Mouse (Mus musculus) spleen, adult 18-20 months (tissue): ENCODE results near the gene Afdn.
"Not testable (repeated sequence)": the region's sequence is repeated elsewhere in the genome, so short reads cannot be mapped to it uniquely, and the experiment has no call there.

ENCODE experiments used
- DNase-seq, 2 experiments: peaks; one replicate each; pipeline ENCODE4 v3.0.0; 2022; ENCODE audit warnings: mixed read lengths in 2 of 2

Afdn gene

DNA sequence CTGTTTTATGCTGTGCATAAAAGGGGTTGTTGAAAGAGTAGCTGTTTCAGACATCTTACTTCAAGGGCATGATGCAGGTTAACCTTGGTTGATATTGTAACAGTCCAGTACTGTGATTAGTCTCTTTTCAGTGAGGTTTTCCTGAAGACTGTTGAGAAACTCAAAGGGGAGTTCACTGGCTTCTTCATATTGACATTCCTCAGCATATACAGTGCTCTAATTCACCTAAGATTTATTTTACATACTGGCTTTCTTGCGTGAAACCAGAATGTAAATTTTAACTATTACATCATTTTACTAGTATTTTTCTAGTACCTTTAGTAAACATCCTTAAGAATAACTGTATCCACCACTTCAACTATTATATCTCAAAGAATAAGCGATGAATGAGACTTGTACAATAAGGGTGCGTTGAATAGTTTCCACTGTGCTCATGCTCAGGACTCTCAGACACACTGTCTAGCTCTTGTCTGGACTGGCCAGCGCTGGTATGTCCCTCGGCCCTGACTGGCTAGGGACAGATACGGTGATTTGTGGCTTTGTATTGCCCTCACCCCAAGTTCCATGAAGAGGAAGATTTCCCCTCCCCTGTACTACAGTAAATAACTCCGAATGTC lies 129.6 kb downstream of the Afdn start:
- no peak for DNase-seq

DNA sequence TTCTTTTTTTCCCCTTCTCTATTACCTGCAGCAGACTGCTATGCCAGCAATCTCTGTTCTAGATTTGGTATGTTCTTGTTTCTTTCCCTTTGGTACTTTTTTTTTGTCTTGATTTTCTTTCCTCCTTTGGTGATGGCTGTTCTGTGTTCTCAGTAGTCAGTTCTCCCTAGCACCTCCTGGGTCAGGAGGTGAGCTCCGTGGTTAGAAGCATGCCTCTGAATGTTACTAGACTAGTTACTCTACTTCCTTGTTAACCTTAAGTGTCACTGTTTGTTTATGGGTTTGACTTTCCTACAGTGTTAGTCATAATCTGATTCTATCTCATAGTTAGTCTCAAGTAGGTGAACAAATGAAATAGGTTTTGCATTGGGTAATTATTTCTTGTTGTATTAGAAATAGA lies 130.6 kb downstream of the Afdn start:
- DNase-seq = no peak

DNA sequence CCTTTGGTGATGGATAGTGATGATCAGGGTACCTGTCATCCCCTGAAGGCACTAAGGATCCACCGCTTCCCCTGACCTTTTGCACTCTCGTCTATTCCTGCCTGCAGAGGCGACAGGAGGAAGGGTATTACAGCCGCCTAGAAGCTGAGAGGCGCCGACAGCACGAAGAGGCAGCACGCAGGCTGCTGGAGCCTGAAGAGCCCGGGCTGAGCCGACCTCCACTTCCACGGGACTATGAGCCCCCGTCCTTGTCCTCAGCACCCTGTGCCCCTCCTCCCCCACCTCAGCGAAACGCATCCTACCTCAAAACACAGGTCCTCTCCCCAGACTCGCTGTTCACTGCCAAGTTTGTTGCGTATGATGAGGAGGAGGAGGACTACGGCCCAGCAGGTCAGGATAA lies 138.5 kb downstream of the Afdn start:
- no peak for DNase-seq

DNA sequence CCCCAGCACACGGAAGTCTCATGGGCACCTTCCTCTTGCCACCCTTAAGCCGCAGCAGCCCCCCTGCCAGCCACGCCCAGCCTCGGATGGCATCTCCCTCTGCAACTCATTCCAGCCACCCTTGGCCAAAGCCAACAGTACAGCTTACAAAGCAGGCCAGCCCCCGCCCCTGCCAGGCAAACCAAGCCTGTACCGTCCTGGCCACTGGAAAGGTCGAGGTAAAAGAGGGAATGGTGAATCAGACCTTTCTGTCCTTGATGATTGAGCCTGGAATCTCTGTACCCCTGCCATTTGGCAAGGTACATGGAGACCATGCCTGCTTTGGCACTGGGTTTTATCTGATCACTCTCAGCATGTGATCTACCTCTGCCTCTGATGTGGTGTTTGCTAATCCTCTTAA lies 138.9 kb downstream of the Afdn start:
- no peak for DNase-seq

DNA sequence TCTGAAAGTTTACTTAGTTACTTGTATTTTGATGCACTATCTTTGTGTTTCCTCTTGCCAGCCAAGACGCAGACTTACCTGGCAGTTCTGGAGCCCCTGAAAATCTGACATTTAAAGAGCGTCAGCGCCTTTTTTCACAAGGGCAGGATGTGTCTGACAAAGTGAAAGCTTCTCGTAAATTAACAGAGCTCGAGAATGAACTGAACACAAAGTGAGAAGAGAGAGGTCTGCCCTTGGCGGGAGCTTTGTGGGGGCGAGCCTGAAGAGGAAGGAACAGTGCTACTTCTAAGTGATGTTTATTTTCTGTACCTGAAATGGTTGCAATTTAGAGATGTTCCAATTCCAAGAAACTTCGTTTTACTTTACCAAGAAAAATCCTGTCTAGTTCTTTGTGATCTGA lies 143.5 kb downstream of the Afdn start:
- no peak for DNase-seq

DNA sequence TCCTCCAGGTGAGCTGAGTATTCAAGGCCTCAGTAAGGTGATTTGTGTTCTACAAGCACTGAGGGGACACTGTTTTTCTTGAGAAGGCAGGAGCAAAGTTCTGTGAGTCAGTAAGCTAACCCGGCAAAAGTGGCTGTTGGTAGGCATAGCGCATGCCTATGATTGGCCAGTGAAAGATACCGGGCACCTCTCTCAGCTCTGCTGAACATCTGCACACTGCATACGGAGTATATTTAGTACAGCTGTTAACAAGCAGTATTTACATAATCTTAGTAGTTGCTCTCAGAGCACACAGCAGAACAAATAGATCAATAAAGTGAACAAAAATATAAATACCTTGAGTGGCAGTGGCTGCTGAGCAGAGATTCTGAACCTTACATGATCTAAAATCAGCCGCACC lies 146.7 kb downstream of the Afdn start:
- no peak for DNase-seq

DNA sequence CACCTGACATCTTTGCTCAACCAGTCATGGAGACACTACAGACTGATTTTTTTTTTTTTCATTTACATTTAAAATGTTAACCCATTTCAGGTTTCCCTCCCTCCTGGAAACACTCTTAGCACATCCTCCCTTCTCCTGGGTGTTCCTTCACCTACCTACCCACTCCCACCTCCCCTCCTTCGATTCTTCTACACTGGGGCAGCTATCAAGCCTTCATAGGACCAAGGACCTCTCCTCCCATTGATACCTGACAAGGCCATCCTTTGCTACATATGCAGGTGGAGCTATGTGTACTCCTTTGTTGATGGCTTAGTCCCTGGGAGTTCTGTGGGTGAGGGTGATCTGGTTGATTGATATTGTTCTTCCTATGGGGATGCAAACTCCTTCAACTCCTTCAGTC lies 147.3 kb downstream of the Afdn start:
- no peak for DNase-seq

DNA sequence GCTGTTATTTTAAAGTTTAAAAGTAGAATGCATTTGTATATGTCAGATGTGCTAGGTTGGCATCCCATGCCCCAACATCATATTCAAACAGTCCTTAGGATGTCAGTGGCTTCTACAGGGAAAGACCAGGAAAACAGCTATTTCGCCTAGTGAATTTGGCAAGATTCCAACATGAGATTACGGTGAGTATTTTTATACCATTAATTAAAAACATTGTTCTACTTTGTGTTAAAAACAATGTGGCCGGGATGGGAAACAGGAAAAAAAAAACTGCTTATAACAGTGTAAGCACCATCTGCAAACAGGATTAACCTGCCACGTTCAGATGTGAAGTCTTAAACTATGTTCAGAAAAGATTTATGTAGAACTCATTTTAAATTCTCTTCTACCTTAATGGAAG lies 153.6 kb downstream of the Afdn start:
- DNase-seq = no peak

DNA sequence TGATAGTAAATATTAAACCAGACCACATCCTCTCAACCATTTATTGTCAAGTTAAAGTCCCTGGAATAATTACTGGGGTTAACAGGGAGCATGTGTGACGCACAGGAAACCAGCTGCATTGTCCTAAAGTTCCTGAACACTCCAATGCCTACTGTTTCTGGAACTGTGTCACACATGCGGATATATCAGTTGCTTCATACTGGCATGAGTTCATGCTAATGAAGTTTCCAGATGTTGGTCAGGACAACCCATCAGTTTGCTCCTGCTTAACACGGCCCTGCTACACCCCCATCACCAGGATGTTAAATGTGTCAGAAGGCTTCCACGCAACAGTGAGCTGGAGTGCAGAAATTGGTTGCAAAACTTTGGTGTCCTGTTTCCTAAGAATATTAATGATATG lies 154.2 kb downstream of the Afdn start:
- DNase-seq = no peak

DNA sequence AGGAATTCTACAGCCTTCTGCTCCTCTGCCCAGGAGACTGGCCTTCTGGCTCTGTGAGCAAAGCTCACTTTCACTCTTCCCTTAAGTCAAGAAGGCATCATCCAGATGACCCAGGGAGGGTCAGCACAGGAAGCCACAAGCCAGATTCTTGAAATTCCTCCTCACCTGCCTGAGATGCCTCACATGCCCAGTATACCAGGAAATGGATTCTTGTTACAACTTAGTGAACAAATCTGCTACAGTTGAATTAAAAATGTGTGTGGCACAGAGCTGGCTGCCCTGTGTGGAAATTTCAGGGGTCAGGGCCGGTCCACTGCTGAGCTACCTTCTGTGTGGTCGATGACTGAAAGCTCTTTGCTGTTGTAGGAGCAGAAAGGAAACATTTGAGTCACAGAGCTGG lies 160.4 kb downstream of the Afdn start:
- no peak for DNase-seq

DNA sequence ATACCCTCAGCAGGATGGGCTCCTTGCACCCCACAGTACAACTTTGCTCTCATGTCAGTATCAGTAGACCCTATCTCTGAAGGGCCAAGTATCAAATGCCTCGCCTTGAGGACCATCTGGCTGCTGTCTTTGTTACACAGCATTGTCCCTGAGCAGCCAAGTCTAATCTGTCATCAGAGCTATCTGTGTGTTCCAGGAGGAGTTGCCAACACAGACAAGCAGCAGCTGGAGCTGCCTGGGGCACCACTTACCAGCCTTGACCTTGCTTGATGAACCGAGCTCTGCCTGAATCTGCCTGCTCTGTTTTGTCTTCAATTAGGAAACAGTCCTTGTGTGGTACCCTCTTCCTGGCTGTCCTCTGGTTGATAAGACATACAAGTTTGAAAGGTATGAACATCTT lies 163.1 kb downstream of the Afdn start:
- no peak for DNase-seq

DNA sequence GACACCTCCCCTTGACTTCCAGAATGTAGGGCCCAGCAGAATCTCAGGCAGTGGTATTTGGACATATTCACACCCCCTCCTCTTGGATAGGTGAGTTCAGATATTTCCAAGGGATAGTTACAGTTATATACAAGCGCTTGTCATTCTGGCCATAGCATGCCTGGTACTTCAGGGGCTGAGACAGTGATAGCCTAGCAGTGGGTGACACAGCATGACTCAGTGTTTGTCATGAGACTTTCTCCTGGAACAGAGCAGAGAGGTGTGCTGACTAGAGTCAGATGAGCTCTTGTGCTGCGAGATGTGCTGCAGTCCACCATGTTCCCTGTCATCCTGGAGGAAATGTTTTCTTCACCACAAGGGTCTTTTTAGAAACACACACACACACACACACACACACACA lies 164.2 kb downstream of the Afdn start:
- no peak for DNase-seq

DNA sequence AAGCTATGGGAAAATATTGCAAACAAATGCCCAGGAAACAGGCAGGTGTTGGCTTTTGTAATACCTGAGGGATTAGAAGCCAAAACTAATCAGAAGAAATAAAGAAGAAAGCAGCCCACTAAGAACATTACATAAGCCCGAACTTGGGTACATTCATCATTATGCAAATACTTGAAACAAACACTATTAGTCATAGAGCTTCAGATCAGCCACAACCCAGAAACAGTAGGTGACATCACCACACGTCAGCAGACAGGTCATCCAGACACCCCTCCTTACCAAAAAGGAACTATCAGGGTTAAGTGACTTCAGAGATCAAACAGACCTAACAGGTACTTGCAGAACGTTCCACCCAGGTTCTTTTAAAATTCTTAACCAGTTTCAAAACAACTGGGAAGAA lies 165.6 kb downstream of the Afdn start:
- no peak for DNase-seq

DNA sequence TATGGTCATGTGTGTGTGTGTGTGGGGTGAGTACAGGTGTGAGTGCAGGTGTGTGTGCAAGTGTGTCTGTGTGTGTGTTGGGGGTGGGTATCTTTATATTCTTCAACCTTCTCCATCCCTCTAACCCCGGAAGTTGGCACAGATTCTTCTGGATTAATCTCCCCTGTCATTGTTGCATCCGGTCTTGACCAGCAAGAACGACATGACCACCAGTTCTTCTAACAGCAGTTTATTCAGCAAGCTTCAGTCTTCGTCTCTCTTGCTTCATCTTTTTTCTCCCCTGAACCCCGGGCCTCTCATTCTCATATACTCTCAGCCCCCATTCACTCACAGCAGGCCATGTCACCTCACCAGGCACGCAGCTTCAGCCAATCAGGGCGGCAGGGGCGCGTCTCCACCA lies 170.1 kb downstream of the Afdn start:
- no peak for DNase-seq

DNA sequence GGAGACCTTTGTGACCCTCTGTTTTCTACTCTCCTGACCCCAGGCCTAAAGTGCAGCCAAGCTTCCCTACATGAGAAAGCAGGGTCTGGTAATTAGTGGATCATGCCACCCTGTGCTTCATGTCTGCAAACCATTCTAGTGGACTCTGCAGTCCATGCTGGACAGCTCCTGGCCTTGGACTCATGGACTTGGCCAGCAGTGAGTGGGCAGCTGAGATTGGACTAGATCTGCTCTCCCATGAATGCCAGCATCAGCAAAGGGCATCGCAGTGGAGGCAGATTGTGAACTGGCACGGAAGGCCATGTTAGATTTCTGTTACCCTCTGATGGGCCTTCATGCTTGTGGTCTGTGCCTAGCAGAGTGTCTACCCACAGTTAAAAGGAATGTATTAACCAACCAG lies 175.0 kb downstream of the Afdn start:
- not testable (repeated sequence) for DNase-seq

DNA sequence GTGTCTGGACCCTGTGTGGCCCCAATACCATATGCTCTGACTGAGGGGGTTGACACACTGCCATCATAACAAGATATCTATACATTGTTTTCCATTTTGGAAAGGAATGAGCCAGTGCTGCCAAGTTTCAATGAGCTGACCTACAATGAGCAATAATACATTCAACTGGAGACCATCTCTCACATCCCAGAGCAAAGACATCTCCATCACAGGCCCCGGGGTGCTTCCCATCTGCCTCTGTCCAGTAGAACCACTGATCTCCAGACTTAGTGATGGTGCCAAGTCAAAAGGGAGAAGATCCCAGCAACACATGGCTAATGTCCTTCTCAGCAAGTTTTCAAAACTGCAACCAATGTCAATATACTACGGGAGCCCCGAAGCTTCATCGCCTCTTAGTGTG lies 177.4 kb downstream of the Afdn start:
- DNase-seq = no peak

DNA sequence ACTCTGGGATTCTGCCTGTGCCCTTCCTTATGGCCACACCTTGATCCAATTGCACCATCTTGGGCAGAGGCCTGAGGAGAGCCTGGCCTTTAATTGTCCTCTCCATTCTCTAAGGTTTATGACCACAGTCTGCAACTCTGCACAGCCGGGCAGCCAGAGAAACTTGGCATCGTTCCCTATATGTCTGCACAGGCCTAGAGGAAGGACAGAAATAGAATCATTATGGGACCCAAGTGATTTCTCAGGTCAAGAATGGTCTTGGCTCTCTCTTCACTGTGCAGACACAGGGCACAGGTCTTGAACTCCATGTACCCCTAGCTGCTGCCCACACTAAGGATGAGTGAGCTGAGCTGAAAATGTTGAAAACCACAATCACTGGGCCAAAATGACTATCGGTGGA lies 178.3 kb downstream of the Afdn start:
- no peak for DNase-seq

DNA sequence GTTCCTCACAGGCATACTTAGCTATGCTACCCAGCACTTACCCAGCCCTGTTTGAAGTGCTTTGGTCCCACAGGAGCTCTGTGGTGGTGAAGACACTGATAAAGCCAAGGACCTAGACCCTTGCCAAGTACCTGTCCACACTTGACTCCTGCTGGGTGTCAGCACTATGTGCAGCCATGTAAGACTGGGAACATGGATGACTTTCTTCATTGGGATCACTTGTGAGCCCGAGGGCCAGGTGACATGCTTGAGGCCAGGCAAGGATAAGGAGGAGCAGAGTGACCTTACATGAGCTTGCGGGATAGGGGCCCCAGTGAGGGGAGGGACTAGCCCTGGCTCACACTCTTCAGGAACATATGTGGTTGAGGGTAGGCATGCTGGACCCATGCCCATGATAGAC lies 178.9 kb downstream of the Afdn start:
- DNase-seq = not testable (repeated sequence)

DNA sequence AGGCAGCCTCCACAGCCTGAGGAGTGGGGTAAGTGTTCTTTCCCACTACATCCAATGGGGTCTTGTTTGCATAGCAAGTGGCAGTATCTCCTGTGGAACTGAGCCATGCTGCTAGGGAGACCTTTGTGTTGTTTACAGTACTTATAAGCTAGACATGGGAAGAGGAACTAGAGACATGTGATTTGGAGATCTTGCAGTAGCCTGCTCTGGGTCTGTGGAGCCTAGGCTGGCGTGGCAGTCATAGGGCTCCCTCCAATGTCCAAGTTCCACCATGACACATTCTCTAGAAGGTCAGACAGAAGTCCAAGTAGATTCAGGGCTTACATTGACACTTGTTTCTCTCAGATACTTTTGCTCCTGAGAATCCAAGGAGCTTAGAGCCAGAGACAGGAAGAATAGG lies 180.1 kb downstream of the Afdn start:
- no peak for DNase-seq

DNA sequence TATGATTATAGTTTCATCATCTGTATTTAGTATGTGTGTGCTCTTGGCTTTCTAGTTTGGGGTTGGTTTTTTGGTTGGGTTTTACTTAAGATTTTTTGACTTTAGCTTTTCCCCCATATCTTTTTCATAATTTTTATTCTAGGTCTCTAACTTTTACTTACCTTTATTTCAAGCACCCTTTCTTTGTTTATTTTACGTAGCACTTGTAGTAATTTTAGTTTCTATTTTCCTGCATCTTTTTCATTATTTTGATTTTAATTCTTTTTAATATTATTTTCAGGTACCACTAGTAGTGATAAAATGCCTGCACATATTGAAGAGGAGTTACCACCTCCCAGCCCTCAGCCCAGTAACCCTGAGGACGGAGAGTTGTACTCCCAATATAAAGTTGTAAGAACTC lies 187.7 kb downstream of the Afdn start, which contains the start of gene Gm7168:
Gene Gm7168, plus strand, starts transcription at position 301 of the 400 bp plus-strand sequence.
- not testable (repeated sequence) for DNase-seq

DNA sequence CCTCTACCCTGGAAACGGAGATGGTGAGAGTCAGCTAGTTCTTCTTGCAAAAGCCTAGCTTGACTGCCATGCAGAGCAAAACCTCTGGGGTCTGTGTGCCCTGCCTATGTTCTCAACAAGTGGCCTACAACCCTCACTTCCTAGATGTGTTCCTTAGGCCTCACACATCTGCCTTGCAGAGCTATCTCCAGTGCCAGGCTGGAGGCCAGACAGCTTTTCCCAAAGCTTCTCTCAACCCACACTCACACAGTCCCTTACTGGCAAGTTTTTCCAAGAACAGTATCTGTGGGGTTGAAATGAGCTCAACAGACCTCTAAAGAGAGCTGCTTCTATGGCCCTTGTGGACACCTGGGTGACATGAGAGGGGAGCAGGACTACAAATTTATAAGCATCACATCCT lies 191.2 kb downstream of the Afdn start:
- DNase-seq = not testable (repeated sequence)
